Mouse (Mus musculus): ENCODE measurements at regions not wholly inside any gene's neighbourhood (a gene's known extent, or its start where the extent isn't known, plus 50 kb on each side); places are given as distances from the start of the nearest gene placed in this dataset.

DNA sequence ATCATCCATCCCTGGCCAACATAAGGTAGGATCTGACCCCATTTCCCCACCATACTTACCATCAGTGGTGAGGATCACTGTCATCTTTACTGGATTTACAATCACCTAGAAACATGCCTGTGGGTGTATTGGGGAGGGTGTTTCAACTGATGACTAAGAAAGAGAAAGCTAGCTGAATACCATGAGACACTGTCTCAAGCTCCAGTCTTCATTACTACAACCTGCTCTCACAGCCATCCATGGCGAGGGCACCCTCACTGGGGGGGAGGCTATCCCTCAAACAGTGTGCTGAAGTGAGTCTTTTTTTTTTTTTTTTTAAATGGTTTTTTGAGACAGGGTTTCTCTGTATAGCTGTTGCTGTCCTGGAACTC lies 154.9 kb downstream of the Qrsl1 start:
- Histone ChIP-seq H3K36me3 (ENCODE audit: control insufficient read depth, insufficient read depth, low read length) (no peaks in the 10 kb centered on the region), H3K4me1 (ENCODE audit: control insufficient read depth, insufficient read depth, low read length) (peaks cover 4% of the 10 kb centered on the region), H3K27ac (ENCODE audit: low read depth, low read length) (no peak overlapping the region), H3K27me3 (ENCODE audit: control insufficient read depth, insufficient read depth, low read length) (no peaks in the 10 kb centered on the region), H3K9ac (ENCODE audit: low read length) (no peak overlapping the region), H3K9me3 (ENCODE audit: control insufficient read depth, low read length) (no peaks in the 10 kb centered on the region), H3K4me2 (ENCODE audit: low read depth) (no peak overlapping the region), H3K4me3 (ENCODE audit: low read depth, low read length) (no peak overlapping the region)
- WGBS = 88% methylated on average over 1 of the region's 1 CpGs
- ATAC-seq (ENCODE audit: insufficient read depth, low FRiP score, low TSS enrichment) (no peak), DNase-seq (ENCODE audit: low spot score) (no peak)

DNA sequence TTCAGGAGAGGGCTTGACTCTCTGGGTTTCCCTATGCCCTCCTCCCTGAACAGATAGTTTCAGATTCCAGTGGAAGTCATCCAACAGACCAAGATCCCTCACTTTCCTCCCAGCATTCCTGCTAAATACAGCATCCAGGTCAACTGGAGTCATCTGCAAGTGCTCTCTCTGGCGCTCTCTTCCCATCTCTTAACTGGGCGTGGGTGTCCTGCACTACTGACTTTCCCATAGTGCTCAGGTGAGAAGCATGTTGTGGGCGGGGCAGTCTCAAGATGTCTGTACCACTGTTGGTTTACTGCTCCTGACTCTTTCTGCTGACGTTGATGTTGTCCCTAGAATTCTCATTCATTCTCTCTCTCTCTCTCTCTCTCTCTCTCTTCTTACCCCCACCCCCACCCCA lies 154.0 kb downstream of the Qrsl1 start:
- no peak overlapping the region for H3K4me3 ChIP-seq (ENCODE audit: low read depth, low read length)
- 90% methylated on average over 4 of the region's 4 CpGs for WGBS
- ATAC-seq (ENCODE audit: insufficient read depth, low FRiP score, low TSS enrichment) (no peak), DNase-seq (ENCODE audit: low spot score) (no peak)
- no peak overlapping the region for H3K27ac ChIP-seq (ENCODE audit: low read depth, low read length)
- no peaks in the 10 kb centered on the region for H3K9me3 ChIP-seq (ENCODE audit: control insufficient read depth, low read length)
- H3K4me1 ChIP-seq (ENCODE audit: control insufficient read depth, insufficient read depth, low read length) = no peaks in the 10 kb centered on the region
- H3K9ac ChIP-seq (ENCODE audit: low read length) = no peak overlapping the region
- no peak overlapping the region for H3K4me2 ChIP-seq (ENCODE audit: low read depth)
- no peaks in the 10 kb centered on the region for H3K27me3 ChIP-seq (ENCODE audit: control insufficient read depth, insufficient read depth, low read length)
- no peaks in the 10 kb centered on the region for H3K36me3 ChIP-seq (ENCODE audit: control insufficient read depth, insufficient read depth, low read length)

DNA sequence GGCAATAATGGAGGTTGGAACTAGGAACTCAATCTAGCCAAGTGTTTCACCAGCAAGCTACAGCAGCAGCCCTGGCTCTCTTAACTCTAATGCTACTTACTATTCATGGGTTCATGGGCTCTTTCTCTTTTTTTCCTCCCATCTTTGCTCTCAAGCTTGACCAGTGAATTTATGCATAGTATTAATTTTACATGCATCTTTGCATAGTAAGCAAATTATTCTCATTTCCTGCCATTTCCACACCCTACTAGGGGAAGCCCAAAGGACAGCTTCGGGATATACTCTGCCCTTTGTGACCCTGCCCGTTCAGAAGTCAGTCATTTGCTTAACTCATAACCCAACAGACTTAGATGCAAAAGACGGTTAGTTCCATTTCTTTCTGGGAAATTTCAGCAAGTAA lies 153.2 kb downstream of the Qrsl1 start:
- no peaks in the 10 kb centered on the region for H3K9me3 ChIP-seq (ENCODE audit: control insufficient read depth, low read length)
- H3K36me3 ChIP-seq (ENCODE audit: control insufficient read depth, insufficient read depth, low read length) = no peaks in the 10 kb centered on the region
- H3K4me1 ChIP-seq (ENCODE audit: control insufficient read depth, insufficient read depth, low read length) = no peaks in the 10 kb centered on the region
- no peak overlapping the region for H3K9ac ChIP-seq (ENCODE audit: low read length)
- no peak for DNase-seq (ENCODE audit: low spot score)
- H3K4me2 ChIP-seq (ENCODE audit: low read depth) = no peak overlapping the region
- ATAC-seq (ENCODE audit: insufficient read depth, low FRiP score, low TSS enrichment) = no peak
- no peaks in the 10 kb centered on the region for H3K27me3 ChIP-seq (ENCODE audit: control insufficient read depth, insufficient read depth, low read length)
- 90% methylated on average over 3 of the region's 3 CpGs for WGBS
- no peak overlapping the region for H3K4me3 ChIP-seq (ENCODE audit: low read depth, low read length)
- no peak overlapping the region for H3K27ac ChIP-seq (ENCODE audit: low read depth, low read length)

DNA sequence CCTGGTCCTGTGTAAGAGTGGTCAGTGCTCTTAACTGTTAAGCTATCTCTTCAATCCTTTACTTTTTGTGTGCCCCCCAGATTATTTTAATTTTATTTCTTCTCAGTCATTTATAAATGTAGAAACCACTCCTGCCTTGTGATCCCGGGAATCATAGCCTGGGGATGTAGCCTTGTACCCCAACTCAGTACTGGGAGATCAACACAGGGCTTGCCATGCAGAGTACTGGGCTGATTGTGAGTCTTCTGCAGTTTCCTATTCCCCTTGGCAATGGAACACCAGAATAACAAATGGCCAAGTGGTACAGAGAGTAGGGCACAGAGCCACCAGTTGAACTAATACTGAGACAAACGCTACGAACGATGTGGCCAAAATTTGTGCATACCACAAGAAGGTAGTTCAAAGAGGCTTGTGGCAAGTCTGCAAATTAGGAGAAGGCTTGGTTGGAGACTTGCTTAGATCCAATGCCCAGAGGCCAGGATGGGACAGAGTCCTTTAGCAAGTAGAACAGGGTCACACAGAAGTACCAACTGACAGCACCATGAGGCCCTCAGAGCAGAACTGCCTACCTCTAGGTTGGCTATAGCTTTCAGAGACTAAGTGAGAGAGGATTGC lies 151.9 kb downstream of the Qrsl1 start:
- H3K9ac ChIP-seq (ENCODE audit: low read length) = no peak overlapping the region
- ATAC-seq (ENCODE audit: insufficient read depth, low FRiP score, low TSS enrichment) = no peak
- no peak overlapping the region for H3K27ac ChIP-seq (ENCODE audit: low read depth, low read length)
- no peak overlapping the region for H3K4me3 ChIP-seq (ENCODE audit: low read depth, low read length)
- H3K9me3 ChIP-seq (ENCODE audit: control insufficient read depth, low read length) = no peaks in the 10 kb centered on the region
- 93% methylated on average over 4 of the region's 4 CpGs for whole genome bisulfite sequencing
- H3K27me3 ChIP-seq (ENCODE audit: control insufficient read depth, insufficient read depth, low read length) = no peaks in the 10 kb centered on the region
- no peaks in the 10 kb centered on the region for H3K4me1 ChIP-seq (ENCODE audit: control insufficient read depth, insufficient read depth, low read length)
- no peak overlapping the region for H3K4me2 ChIP-seq (ENCODE audit: low read depth)
- no peak for DNase-seq (ENCODE audit: low spot score)
- no peaks in the 10 kb centered on the region for H3K36me3 ChIP-seq (ENCODE audit: control insufficient read depth, insufficient read depth, low read length)

DNA sequence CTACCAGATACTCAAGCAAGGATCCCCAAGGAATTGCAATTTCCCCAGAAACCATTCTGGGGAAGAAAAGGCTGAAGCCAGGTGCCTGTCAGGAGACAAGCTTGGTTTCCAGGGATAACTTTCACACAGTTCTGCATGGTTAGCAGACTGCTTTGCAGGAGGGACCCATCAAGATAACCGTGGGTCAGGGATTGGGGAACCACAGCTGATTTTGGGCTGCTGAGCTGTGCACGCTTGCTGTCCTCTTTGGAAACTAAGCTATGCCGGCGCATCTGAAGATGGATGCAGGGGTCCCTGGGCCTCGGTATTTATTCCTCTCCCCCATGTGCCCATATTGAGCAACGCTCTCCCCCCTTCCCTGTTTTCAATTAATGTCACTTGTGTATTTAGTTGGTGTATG lies 151.1 kb downstream of the Qrsl1 start:
- 92% methylated on average over 6 of the region's 6 CpGs for WGBS
- no peak overlapping the region for H3K27ac ChIP-seq (ENCODE audit: low read depth, low read length)

DNA sequence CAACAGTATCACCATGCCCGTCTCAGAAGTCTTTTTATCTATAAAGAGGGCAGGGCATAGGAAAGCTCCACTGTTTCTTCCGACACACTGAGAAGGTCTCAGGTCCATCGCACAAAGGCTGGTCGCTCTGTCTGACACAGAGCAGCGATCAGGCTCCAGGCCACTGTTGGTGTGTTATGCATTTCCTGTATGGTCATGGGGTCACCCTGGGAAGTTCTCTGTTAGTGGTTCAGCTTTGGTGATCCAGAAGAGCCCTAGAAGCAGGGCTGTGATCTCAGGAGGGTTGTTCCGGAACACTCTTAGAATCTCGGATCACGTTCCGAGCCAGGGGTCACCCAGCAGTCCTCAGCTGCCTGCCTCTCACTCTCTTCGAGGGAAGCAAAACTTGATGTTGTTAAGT lies 150.7 kb downstream of the Qrsl1 start:
- ATAC-seq (ENCODE audit: insufficient read depth, low FRiP score, low TSS enrichment) = no peak
- Histone ChIP-seq H3K4me2 (ENCODE audit: low read depth) (no peak overlapping the region), H3K9ac (ENCODE audit: low read length) (no peak overlapping the region)

More for the DNA sequence above, 151.1 kb downstream of the Qrsl1 start:
- DNase-seq (ENCODE audit: low spot score) (no peak), ATAC-seq (ENCODE audit: insufficient read depth, low FRiP score, low TSS enrichment) (no peak)
- no peaks in the 10 kb centered on the region for H3K4me1 ChIP-seq (ENCODE audit: control insufficient read depth, insufficient read depth, low read length)
- H3K4me2 ChIP-seq (ENCODE audit: low read depth) = no peak overlapping the region
- no peaks in the 10 kb centered on the region for H3K36me3 ChIP-seq (ENCODE audit: control insufficient read depth, insufficient read depth, low read length)
- no peaks in the 10 kb centered on the region for H3K27me3 ChIP-seq (ENCODE audit: control insufficient read depth, insufficient read depth, low read length)
- H3K9ac ChIP-seq (ENCODE audit: low read length) = no peak overlapping the region
- H3K9me3 ChIP-seq (ENCODE audit: control insufficient read depth, low read length) = no peaks in the 10 kb centered on the region
- H3K4me3 ChIP-seq (ENCODE audit: low read depth, low read length) = no peak overlapping the region

DNA sequence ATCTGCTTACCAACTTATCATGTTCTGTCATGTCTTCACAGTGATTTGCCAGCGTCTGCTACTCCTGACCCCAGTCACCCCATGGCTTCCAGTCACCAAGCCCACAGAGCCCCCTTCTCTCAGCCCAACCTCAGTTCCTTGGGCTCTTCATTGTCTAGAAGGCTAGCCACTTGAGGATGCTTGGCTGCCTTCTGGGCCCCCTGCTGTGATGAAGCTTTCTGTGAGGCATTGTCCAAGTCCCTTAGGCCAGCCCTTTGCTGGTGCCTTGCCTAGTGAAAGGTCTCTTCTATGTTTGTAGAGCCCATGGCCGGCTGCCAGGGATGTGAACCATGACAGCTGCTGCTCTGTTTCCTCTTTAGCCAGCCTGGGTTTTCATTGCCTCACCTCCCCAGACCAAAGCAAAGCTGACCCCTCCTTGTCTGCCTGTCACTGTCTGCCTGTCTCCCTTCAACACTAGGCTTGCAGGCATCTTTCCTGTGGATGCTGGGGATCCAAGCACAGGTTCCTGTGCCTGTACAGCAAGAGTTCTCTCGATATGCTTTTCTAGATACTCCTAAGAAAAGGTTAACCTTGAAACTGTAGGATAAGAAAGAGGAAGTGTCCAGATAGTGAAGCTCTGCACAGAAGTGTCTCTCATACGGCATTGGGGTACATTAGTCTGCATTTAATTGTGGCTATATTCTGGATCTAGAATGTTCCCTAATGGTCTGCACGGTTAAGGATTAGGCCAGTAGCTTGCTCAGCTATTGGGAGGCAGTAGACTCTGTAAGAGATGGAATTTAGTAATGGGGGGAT lies 149.5 kb downstream of the Qrsl1 start:
- WGBS = 63% methylated on average over 5 of the region's 5 CpGs
- no peak overlapping the region for H3K9ac ChIP-seq (ENCODE audit: low read length)
- no peak for ATAC-seq (ENCODE audit: insufficient read depth, low FRiP score, low TSS enrichment)
- no peak overlapping the region for H3K4me3 ChIP-seq (ENCODE audit: low read depth, low read length)
- H3K9me3 ChIP-seq (ENCODE audit: control insufficient read depth, low read length) = no peaks in the 10 kb centered on the region
- no peak overlapping the region for H3K4me2 ChIP-seq (ENCODE audit: low read depth)
- no peaks in the 10 kb centered on the region for H3K27me3 ChIP-seq (ENCODE audit: control insufficient read depth, insufficient read depth, low read length)
- no peaks in the 10 kb centered on the region for H3K36me3 ChIP-seq (ENCODE audit: control insufficient read depth, insufficient read depth, low read length)
- no peaks in the 10 kb centered on the region for H3K4me1 ChIP-seq (ENCODE audit: control insufficient read depth, insufficient read depth, low read length)
- H3K27ac ChIP-seq (ENCODE audit: low read depth, low read length) = no peak overlapping the region
- DNase-seq (ENCODE audit: low spot score) = peak; percentile 19

More for the DNA sequence above, 150.7 kb downstream of the Qrsl1 start:
- WGBS = 89% methylated on average over 10 of the region's 10 CpGs
- H3K27me3 ChIP-seq (ENCODE audit: control insufficient read depth, insufficient read depth, low read length) = no peaks in the 10 kb centered on the region
- H3K4me3 ChIP-seq (ENCODE audit: low read depth, low read length) = no peak overlapping the region
- DNase-seq (ENCODE audit: low spot score) = no peak
- no peaks in the 10 kb centered on the region for H3K4me1 ChIP-seq (ENCODE audit: control insufficient read depth, insufficient read depth, low read length)
- H3K9me3 ChIP-seq (ENCODE audit: control insufficient read depth, low read length) = no peaks in the 10 kb centered on the region
- H3K36me3 ChIP-seq (ENCODE audit: control insufficient read depth, insufficient read depth, low read length) = no peaks in the 10 kb centered on the region
- H3K27ac ChIP-seq (ENCODE audit: low read depth, low read length) = no peak overlapping the region

DNA sequence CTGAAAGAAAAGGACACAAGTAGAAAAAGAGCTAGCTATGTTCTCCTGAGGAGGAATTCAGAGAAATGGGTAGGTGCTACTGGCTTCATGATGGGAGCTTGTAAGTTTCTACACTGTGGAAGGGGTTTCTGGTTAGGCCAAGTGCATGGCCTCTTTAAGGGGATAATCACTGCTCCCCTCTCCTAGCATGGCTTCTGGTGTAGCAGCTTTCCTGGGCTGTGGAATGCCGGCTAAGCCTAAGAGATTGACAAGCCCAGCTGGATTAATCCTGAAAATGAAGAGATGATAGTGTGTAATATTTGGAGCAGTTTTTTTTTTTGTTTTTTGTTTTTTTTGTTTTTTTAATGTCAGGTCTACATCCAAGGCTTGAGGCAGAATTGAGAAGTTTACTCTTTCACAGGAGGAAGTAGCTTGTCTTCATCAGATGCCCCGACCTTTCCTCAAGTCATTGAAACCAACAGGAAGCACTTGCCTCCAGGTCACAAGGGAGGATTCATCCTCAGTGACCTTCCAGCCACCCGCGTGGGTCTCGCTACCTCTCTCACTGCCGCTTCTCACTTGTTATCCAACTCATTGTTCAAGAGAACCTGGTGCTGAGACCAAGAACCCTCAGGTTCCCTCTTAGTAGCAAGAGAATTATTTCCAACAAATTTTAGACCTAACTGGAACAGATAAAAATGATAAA lies 144.5 kb downstream of the Qrsl1 start:
- H3K27ac ChIP-seq (ENCODE audit: low read depth, low read length) = no peak overlapping the region
- DNase-seq (ENCODE audit: low spot score) = no peak
- H3K36me3 ChIP-seq (ENCODE audit: control insufficient read depth, insufficient read depth, low read length) = no peaks in the 10 kb centered on the region
- no peaks in the 10 kb centered on the region for H3K27me3 ChIP-seq (ENCODE audit: control insufficient read depth, insufficient read depth, low read length)
- H3K9ac ChIP-seq (ENCODE audit: low read length) = no peak overlapping the region
- no peaks in the 10 kb centered on the region for H3K9me3 ChIP-seq (ENCODE audit: control insufficient read depth, low read length)
- H3K4me2 ChIP-seq (ENCODE audit: low read depth) = no peak overlapping the region
- no peak for ATAC-seq (ENCODE audit: insufficient read depth, low FRiP score, low TSS enrichment)
- no peak overlapping the region for H3K4me3 ChIP-seq (ENCODE audit: low read depth, low read length)
- no peaks in the 10 kb centered on the region for H3K4me1 ChIP-seq (ENCODE audit: control insufficient read depth, insufficient read depth, low read length)
- WGBS = 75% methylated on average over 6 of the region's 6 CpGs

Data from neural tube, embryonic 11.5 days (tissue).